Mouse (Mus musculus): Measurements from ENCODE around the gene Ssna1. TPM values are rescaled to one million over a fixed set of nuclear protein-coding genes. Genes with fewer than 3 reads are reported as not detected.

The Ssna1 gene
- total RNA-seq, 2 experiments from 2014 or later, result 67.2 to 69.6 TPM

GRCm38 (mm10) chr2:25238106-25238505, 34.1 kb downstream of the Ssna1 start:
- DNase-seq (ENCODE audit: low spot score in 2 of 2), result no peak
- intact Hi-C loops (cut with DNase I), result no loop called here

- no peak for DNase-seq (ENCODE audit: low spot score in 2 of 2)
- intact Hi-C loops (cut with DNase I), result no loop called here
Observed at GRCm38 (mm10) chr2:25237522-25237921, 34.7 kb downstream of the Ssna1 start.

- intact Hi-C loops (cut with DNase I), result no loop called here
- DNase-seq (ENCODE audit: low spot score in 2 of 2), result no peak
Observed at GRCm38 (mm10) chr2:25236614-25237013, 35.6 kb downstream of the Ssna1 start, which contains the start of gene Rnf224. Rnf224 (minus strand) TSS chr2:25236787.

- intact Hi-C loops (cut with DNase I), result no loop called here
- DNase-seq (ENCODE audit: low spot score in 2 of 2), result no peak
Observed at GRCm38 (mm10) chr2:25234551-25235220, 37.6 kb downstream of the Ssna1 start.

GRCm38 (mm10) chr2:25234050-25234449, 38.2 kb downstream of the Ssna1 start, which contains the start of gene Slc34a3:
Slc34a3 (minus strand) TSS chr2:25234364.
- intact Hi-C loops (cut with DNase I), result no loop called here
- no peak for DNase-seq (ENCODE audit: low spot score in 2 of 2)

- no peak for DNase-seq (ENCODE audit: low spot score in 2 of 2)
- intact Hi-C loops (cut with DNase I), result no loop called here
Observed at GRCm38 (mm10) chr2:25233421-25233820, 38.8 kb downstream of the Ssna1 start.

GRCm38 (mm10) chr2:25231038-25231437, 41.2 kb downstream of the Ssna1 start:
- intact Hi-C loops (cut with DNase I), result no loop called here
- no peak for DNase-seq (ENCODE audit: low spot score in 2 of 2)

GRCm38 (mm10) chr2:25230581-25230980, 41.7 kb downstream of the Ssna1 start:
- DNase-seq (ENCODE audit: low spot score in 2 of 2), result no peak
- intact Hi-C loops (cut with DNase I), result no loop called here

- intact Hi-C loops (cut with DNase I), result no loop called here
- DNase-seq (ENCODE audit: low spot score in 2 of 2), result no peak
Observed at GRCm38 (mm10) chr2:25229582-25229981, 42.7 kb downstream of the Ssna1 start.

- intact Hi-C loops (cut with DNase I), result loop anchor here (1.0 kb wide), 1 partner anchor 36 kb away; no protein-coding TSS in a partner anchor
- DNase-seq (ENCODE audit: low spot score in 2 of 2), result no peak
Observed at GRCm38 (mm10) chr2:25228995-25229530, 43.2 kb downstream of the Ssna1 start.

- intact Hi-C loops (cut with DNase I), result loop anchor here (1.0 kb wide), 1 partner anchor 35 kb away; no protein-coding TSS in a partner anchor
- peak; percentile 84 to 92 for DNase-seq (ENCODE audit: low spot score in 2 of 2)
Observed at GRCm38 (mm10) chr2:25228431-25228889, 43.8 kb downstream of the Ssna1 start.

- intact Hi-C loops (cut with DNase I), result no loop called here
- no peak for DNase-seq (ENCODE audit: low spot score in 2 of 2)
Observed at GRCm38 (mm10) chr2:25227406-25227805, 44.8 kb downstream of the Ssna1 start.

GRCm38 (mm10) chr2:25226864-25227263, 45.4 kb downstream of the Ssna1 start:
- intact Hi-C loops (cut with DNase I), result no loop called here
- DNase-seq (ENCODE audit: low spot score in 2 of 2), result peak; percentile 39 to 60

GRCm38 (mm10) chr2:25225811-25226379, 46.3 kb downstream of the Ssna1 start:
- DNase-seq (ENCODE audit: low spot score in 2 of 2), result no peak
- intact Hi-C loops (cut with DNase I), result loop anchor here (2.0 kb wide), 2 partner anchors 15 to 29 kb away; partner anchors contain the start of genes Nelfb and Tmem203

GRCm38 (mm10) chr2:25224766-25225752, 47.2 kb downstream of the Ssna1 start:
- peak; percentile 98 to 100 for DNase-seq (ENCODE audit: low spot score in 2 of 2)
- intact Hi-C loops (cut with DNase I), result loop anchor here (2.0 kb wide), 2 partner anchors 14 to 30 kb away; partner anchors contain the start of genes Nelfb and Tmem203

- DNase-seq (ENCODE audit: low spot score in 2 of 2), result no peak
Observed at GRCm38 (mm10) chr2:25224492-25224765, 47.8 kb downstream of the Ssna1 start, which contains the start of gene Tubb4b. Tubb4b (minus strand) TSS chr2:25224702.

GRCm38 (mm10) chr2:25223681-25224491, 48.4 kb downstream of the Ssna1 start:
- peak; percentile 76 to 79 for DNase-seq (ENCODE audit: low spot score in 2 of 2)
- intact Hi-C loops (cut with DNase I), result loop anchor here (2.0 kb wide), 2 partner anchors 13 to 31 kb away; partner anchors contain the start of genes Nelfb and Tmem203

More at GRCm38 (mm10) chr2:25224492-25224765, 47.8 kb downstream of the Ssna1 start, which contains the start of gene Tubb4b:
- intact Hi-C loops (cut with DNase I), result loop anchor here (2.0 kb wide), 2 partner anchors 14 to 30 kb away; partner anchors contain the start of genes Nelfb and Tmem203

GRCm38 (mm10) chr2:25221331-25221772, 50.9 kb downstream of the Ssna1 start:
- no peak for DNase-seq (ENCODE audit: low spot score in 2 of 2)
- intact Hi-C loops (cut with DNase I), result no loop called here
